10 mouse cellular contexts compared by ENCODE assay signal in genomic region chr7:63965635-63966418, GRCm38 (mm10). TPM values are rescaled to one million over a fixed set of nuclear protein-coding genes. Genes with fewer than 3 reads are reported as not detected.
A peak's percentile ranks its signal among the peaks of the same experiment; 100 is the strongest.
DNase-seq lines count a peak whose midpoint lies in the region; ATAC-seq lines count a peak whose summit lies in the region.
"Had no signal": no experiment of that assay in that cellular context is flagged by ENCODE, and none has a peak within 500 bp of the region (broad histone marks: within the 10 kb centered on the region; RNA-seq: fewer than 3 reads in every experiment).

No protein-coding gene starts in this region.

- H3K4me2 ChIP-seq in lung, embryonic 16.5 days (ENCODE audit: low read depth, low read length): no peak overlapping the region
- no peak overlapping the region for H3K4me2 ChIP-seq in embryonic facial prominence, embryonic 13.5 days
- H3K4me2 ChIP-seq in hindbrain, embryonic 14.5 days (replicated peaks): no peak overlapping the region
- H3K4me2 ChIP-seq in midbrain, embryonic 16.5 days (ENCODE audit: low read length): no peak overlapping the region

- H3K9ac ChIP-seq in lung, embryonic 16.5 days (ENCODE audit: low read length): 0 out of 2 replicates have a peak overlapping the region, but pooled peaks have one; percentile 20
- no peak overlapping the region for H3K9ac ChIP-seq in embryonic facial prominence, embryonic 13.5 days
- no peak overlapping the region for H3K9ac ChIP-seq in hindbrain, embryonic 14.5 days
- no peak overlapping the region for H3K9ac ChIP-seq in midbrain, embryonic 16.5 days (ENCODE audit: low read depth, low read length)

- H3K4me3 ChIP-seq in lung, embryonic 16.5 days (ENCODE audit: low read length): no peak overlapping the region
- no peak overlapping the region for H3K4me3 ChIP-seq in embryonic facial prominence, embryonic 13.5 days
- H3K4me3 ChIP-seq in hindbrain, embryonic 14.5 days (replicated peaks; ENCODE audit: low read length): no peak overlapping the region
- H3K4me3 ChIP-seq in midbrain, embryonic 16.5 days (ENCODE audit: low read depth, low read length): no peak overlapping the region

- H3K36me3 ChIP-seq in lung, embryonic 16.5 days (ENCODE audit: control insufficient read depth, insufficient read depth, low read length): no peaks in the 10 kb centered on the region
- H3K36me3 ChIP-seq in embryonic facial prominence, embryonic 13.5 days: no peaks in the 10 kb centered on the region
- no peaks in the 10 kb centered on the region for H3K36me3 ChIP-seq in hindbrain, embryonic 14.5 days (replicated peaks; ENCODE audit: control insufficient read depth, insufficient read depth)
- H3K36me3 ChIP-seq in midbrain, embryonic 16.5 days (ENCODE audit: control insufficient read depth, insufficient read depth, low read length): no peaks in the 10 kb centered on the region

- no peaks in the 10 kb centered on the region for H3K9me3 ChIP-seq in lung, embryonic 16.5 days (ENCODE audit: control insufficient read depth, low read length)
- H3K9me3 ChIP-seq in embryonic facial prominence, embryonic 13.5 days: no peaks in the 10 kb centered on the region
- H3K9me3 ChIP-seq in hindbrain, embryonic 14.5 days (ENCODE audit: control insufficient read depth, low read length): no peaks in the 10 kb centered on the region
- no peaks in the 10 kb centered on the region for H3K9me3 ChIP-seq in midbrain, embryonic 16.5 days (replicated peaks; ENCODE audit: control insufficient read depth, low read length, poor library complexity, severe bottlenecking)

- WGBS in lung, embryonic 16.5 days: 59% methylated on average over 5 of the region's 5 CpGs
- WGBS in embryonic facial prominence, embryonic 13.5 days: 64% methylated on average over 5 of the region's 5 CpGs
- WGBS in hindbrain, embryonic 14.5 days: 74% methylated on average over 5 of the region's 5 CpGs
- WGBS in midbrain, embryonic 16.5 days: 83% methylated on average over 5 of the region's 5 CpGs

- ATAC-seq in lung, embryonic 16.5 days (ENCODE audit: low read depth): no peak
- no peak for ATAC-seq in embryonic facial prominence, embryonic 13.5 days (ENCODE audit: insufficient number of reproducible peaks, insufficient read depth, low FRiP score, low TSS enrichment, low read depth)
- no peak for ATAC-seq in hindbrain, embryonic 14.5 days (ENCODE audit: low FRiP score)
- ATAC-seq in midbrain, embryonic 16.5 days: no peak

- peak overlapping the region; percentile 31; the same call in 1 of the 2 replicates for H3K27ac ChIP-seq in lung, embryonic 16.5 days (ENCODE audit: low read length)
- peak overlapping the region; percentile 76 for H3K27ac ChIP-seq in embryonic facial prominence, embryonic 13.5 days
- H3K27ac ChIP-seq in hindbrain, embryonic 14.5 days: peak overlapping the region; percentile 60; the same call in 1 of the 2 replicates
- H3K27ac ChIP-seq in midbrain, embryonic 16.5 days (ENCODE audit: low read length): peak overlapping the region; percentile 35
- H3K27ac ChIP-seq: macrophage had no signal

- peaks cover 9% of the 10 kb centered on the region for H3K4me1 ChIP-seq in lung, embryonic 16.5 days (replicated peaks; ENCODE audit: control insufficient read depth, insufficient read depth, low read length)
- peaks cover 13% of the 10 kb centered on the region for H3K4me1 ChIP-seq in embryonic facial prominence, embryonic 13.5 days
- H3K4me1 ChIP-seq in hindbrain, embryonic 14.5 days (replicated peaks; ENCODE audit: control insufficient read depth, insufficient read depth, low read length): 0 out of 2 replicates have a peak, but pooled peaks cover 4% of the 10 kb centered on the region
- H3K4me1 ChIP-seq in midbrain, embryonic 16.5 days (ENCODE audit: control insufficient read depth, insufficient read depth, low read length): no peaks in the 10 kb centered on the region

- intact Hi-C loops in left cerebral cortex, postnatal 36 days (cut with DNase I): no loop called here

- H3K27me3 ChIP-seq in lung, embryonic 16.5 days (ENCODE audit: control insufficient read depth, insufficient read depth, low read depth, low read length): no peaks in the 10 kb centered on the region
- H3K27me3 ChIP-seq in embryonic facial prominence, embryonic 13.5 days: no peaks in the 10 kb centered on the region
- no peaks in the 10 kb centered on the region for H3K27me3 ChIP-seq in hindbrain, embryonic 14.5 days (ENCODE audit: control insufficient read depth, insufficient read depth, low read length)
- H3K27me3 ChIP-seq in midbrain, embryonic 16.5 days (ENCODE audit: control insufficient read depth, insufficient read depth, low read depth, low read length): no peaks in the 10 kb centered on the region

- no peak for DNase-seq in lung, postnatal 4 days
- no peak for DNase-seq in hindbrain, embryonic 14.5 days (ENCODE audit: low spot score)
- DNase-seq in embryo, embryonic 11 days: no peak
- DNase-seq in left cerebral cortex, postnatal 36 days (ENCODE audit: low spot score in 2 of 2): no peak
- no peak for DNase-seq in right cerebral cortex, postnatal 25 days

RNA-seq across cellular contexts. Expression of gene Klf13, which starts 27.1 kb away (rescaled TPM):
- polyA plus RNA-seq in lung, embryonic 16.5 days (2015; fragmentation: Nextera tagmentation; extraction: Ambion mirVana): 39.0 and 40.1 TPM in 2 replicates
- polyA plus RNA-seq in embryonic facial prominence, embryonic 13.5 days (2015; fragmentation: Nextera tagmentation; extraction: Ambion mirVana): 22.7 and 23.0 TPM in 2 replicates
- polyA plus RNA-seq in hindbrain, embryonic 14.5 days (2014; fragmentation: Nextera tagmentation; extraction: Ambion mirVana): 25.2 and 25.4 TPM in 2 replicates
- polyA plus RNA-seq in midbrain, embryonic 16.5 days (2015; fragmentation: Nextera tagmentation; extraction: Ambion mirVana): 19.9 and 21.6 TPM in 2 replicates
- total RNA-seq in left cerebral cortex, postnatal 36 days (2021): 100 to 1,000 TPM; 168 to 175 TPM

RNA-seq across cellular contexts. Expression of gene E030018B13Rik, which starts 49.2 kb away (rescaled TPM):
- polyA plus RNA-seq in lung, embryonic 16.5 days (2015; fragmentation: Nextera tagmentation; extraction: Ambion mirVana): not detected in 2 replicates
- not detected in 2 replicates for polyA plus RNA-seq in embryonic facial prominence, embryonic 13.5 days (2015; fragmentation: Nextera tagmentation; extraction: Ambion mirVana)
- polyA plus RNA-seq in hindbrain, embryonic 14.5 days (2014; fragmentation: Nextera tagmentation; extraction: Ambion mirVana): not detected in 2 replicates
- 0.21 TPM in 1 of 2 replicates, not detected in the other for polyA plus RNA-seq in midbrain, embryonic 16.5 days (2015; fragmentation: Nextera tagmentation; extraction: Ambion mirVana)
- not detected for total RNA-seq in left cerebral cortex, postnatal 36 days (2021)
- polyA plus RNA-seq: macrophage; urinary bladder, adult 2 months had no signal
